Mouse (Mus musculus) stomach, embryonic 16.5 days (tissue): Measurements from ENCODE around the gene Txndc11. TPM values are rescaled to one million over a fixed set of nuclear protein-coding genes. Genes with fewer than 3 reads are reported as not detected.
A peak's percentile ranks its signal among the peaks of the same experiment; 100 is the strongest.

Experiments
- microRNA-seq: library from miRNA; unstranded; fragments of <30 nt; microRNA quantifications from one replicate; pipeline ENCODE4, GENCODE M21; 2016
- polyA plus RNA-seq: library from polyadenylated mRNA; unstranded; fragments of >200 nt; fragmentation: Nextera tagmentation; extraction: Ambion mirVana; gene quantifications from 2 replicates; pipeline ENCODE4 v1.2.1, GENCODE M21; 2015

The Txndc11 gene
- polyA plus RNA-seq, 1 experiment from 2014 or later, result 34.0 TPM

Small RNAs within 50 kb of the gene (microRNA-seq; reads per million reads assigned to microRNA genes)
- gene Gm23935, result 85.4 reads per million, percentile 54 among the genes with 10 or more reads in this experiment

Other genes starting within 250 kb of the Txndc11 start
- gene Snn, start 73.7 kb downstream of the Txndc11 start, polyA plus RNA-seq, result 23.6 and 26.4 TPM in 2 replicates
- 94.2 and 103 TPM in 2 replicates for gene Litaf, start 68.5 kb downstream of the Txndc11 start, polyA plus RNA-seq
- 111 and 117 TPM in 2 replicates for gene Zc3h7a, start 41.7 kb upstream of the Txndc11 start, polyA plus RNA-seq
- gene Rsl1d1, start 68.7 kb upstream of the Txndc11 start, polyA plus RNA-seq, result 148 and 154 TPM in 2 replicates
- 49.2 and 50.5 TPM in 2 replicates for gene Gspt1, start 119.7 kb upstream of the Txndc11 start, polyA plus RNA-seq
- not detected in 2 replicates for gene Tnfrsf17, start 179.2 kb upstream of the Txndc11 start, polyA plus RNA-seq
- 9.0 and 10.2 TPM in 2 replicates for gene Snx29, start 188.3 kb upstream of the Txndc11 start, polyA plus RNA-seq